Mouse (Mus musculus) layer of hippocampus, adult 8-10 months (tissue): Measurements from ENCODE around the gene Raet1d. TPM values are rescaled to one million over a fixed set of nuclear protein-coding genes. Genes with fewer than 3 reads are reported as not detected.
A peak's percentile ranks its signal among the peaks of the same experiment; 100 is the strongest.
"Not testable (repeated sequence)": the region's sequence is repeated elsewhere in the genome, so short reads cannot be mapped to it uniquely, and the experiment has no call there.

Experiments used
- DNase-seq, 2 experiments: peaks; one replicate each; pipeline ENCODE4 v3.0.0; 2022; ENCODE audit warnings: low spot score in 2 of 2
- total RNA-seq, 4 experiments: library from RNA; stranded (reverse); gene quantifications; 2 replicates each; pipeline ENCODE4 v1.2.4; 2022

The Raet1d gene
- not detected for total RNA-seq

DNA sequence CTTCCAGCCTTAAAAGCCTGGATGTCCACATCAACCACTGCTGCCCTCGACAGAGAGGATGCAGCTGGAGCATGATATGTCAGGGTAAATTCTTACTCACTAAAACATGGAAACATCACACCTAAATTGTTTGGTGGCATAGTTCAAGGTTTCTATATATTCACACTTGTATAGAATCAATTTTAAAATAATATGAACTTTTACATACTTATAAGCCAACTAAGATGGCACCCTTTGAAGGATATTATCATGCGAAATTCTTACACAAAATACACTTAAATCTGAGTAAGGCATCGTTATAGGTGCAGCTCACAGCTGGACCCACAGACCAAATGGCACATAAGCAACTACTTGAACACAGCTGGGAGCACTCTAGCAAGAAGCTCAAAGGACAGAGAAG lies at the start of gene Raet1d:
Gene Raet1d (plus strand): TSS at position 301 of the 400 bp plus-strand sequence.
- not testable (repeated sequence) for DNase-seq

DNA sequence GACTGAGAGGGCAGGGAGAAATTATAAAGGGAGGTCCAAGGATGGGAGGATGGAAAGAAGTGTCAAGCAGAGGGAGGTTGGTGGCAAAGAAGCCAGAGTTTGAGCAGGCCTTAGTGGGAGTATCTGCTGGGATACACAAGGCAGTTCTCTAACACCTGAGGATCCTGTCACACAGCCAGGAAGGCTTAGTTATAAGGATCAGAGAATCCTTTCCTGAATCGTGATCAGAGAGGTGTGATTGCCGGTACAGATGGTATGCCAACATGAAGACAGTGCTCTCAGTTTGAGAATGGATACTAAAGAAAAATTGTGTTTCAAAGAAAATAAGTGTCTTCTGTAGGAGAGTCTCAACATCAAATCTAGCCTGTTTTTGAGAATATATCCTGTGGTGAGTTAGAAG lies 37.5 kb upstream of the Raet1d start:
- no peak for DNase-seq

DNA sequence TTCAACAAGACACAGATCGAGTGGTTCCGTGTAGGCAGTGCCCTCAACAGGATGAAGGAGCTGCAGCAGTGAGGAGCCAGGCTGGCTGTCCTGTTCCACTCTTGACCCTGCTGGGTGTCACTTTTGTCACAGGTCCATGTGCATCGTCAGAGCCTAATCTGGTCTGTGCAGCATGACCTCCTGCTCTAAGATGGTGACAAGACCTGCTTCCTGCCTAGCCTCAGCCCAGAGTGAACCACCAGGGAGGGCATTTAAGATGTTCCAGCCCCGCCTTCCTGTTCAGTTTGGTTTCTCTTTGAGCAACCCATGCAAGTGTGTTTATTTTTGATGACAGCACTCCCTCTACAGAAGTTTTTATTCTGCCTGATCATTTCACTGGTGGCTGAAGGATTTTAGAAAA lies 14.6 kb upstream of the Raet1d start:
- DNase-seq, result not testable (repeated sequence)

DNA sequence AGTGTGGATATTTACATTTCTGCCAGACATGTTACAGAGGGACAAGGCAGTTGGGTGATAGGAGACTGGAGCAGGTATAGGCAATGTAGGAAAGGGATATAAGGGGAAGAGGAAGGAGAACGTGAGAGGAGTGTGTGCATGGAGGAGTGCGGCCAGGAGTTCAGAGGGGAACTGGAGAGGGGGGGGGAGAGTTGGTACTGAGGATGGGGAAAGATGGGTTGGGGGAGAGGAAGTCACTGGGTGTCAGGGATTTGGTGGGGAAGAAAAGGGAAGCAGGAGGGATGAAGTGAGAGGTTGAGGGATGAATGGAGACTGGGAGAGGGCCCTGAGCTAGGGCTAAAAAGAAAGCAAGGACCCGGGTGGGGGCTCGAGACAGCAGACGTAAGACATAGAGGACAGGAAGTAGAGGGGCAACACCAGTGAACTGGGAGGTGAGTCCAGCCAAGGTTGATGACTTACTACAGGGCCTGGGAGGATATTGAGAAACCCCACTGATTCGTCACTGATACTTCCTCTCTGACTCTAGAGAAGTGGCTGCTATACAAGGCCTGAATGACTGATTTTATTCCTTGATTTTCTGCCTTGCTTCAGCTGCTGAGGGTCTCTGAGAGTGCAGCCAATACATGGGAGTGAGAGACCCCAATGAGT lies 6.7 kb upstream of the Raet1d start:
- not testable (repeated sequence) for DNase-seq

DNA sequence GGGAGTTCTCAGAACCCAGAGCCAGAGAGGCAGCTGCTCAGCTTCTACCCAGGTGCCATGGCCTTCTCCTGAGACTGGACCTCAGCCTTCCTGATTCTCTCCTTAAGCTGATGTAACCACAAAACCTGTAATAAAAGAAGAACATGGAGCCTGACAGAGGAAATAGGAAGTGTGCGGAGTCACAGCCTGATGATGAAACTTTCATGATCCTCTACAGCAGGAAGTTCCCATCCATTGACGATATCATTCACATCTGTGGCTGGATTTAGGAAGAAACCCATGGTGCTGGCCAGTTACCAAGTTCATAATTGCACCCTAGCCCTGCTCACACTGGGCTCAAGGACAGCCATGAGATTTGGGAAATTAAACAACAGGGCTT lies 6.2 kb upstream of the Raet1d start:
- DNase-seq, result not testable (repeated sequence)

DNA sequence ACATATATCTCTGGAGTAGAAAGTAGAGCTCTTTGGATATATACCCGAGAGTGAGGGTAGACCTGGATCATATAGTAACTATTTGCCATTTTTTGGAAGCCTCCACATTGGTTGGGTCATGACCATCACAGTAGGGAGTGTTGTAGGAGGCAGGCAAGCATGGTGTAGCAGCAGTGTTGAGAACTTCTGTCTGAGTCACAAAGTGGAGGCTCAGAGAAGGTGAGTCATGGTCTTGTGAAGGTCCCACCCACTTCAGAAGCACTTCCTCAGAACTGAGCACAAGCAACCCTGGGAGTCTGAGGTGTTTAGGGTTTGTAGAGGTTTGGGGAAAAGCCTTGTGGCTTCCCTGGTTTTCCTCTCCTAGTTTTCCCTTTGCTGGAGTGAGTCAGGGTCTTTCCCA lies 3.0 kb upstream of the Raet1d start:
- DNase-seq, result not testable (repeated sequence)

DNA sequence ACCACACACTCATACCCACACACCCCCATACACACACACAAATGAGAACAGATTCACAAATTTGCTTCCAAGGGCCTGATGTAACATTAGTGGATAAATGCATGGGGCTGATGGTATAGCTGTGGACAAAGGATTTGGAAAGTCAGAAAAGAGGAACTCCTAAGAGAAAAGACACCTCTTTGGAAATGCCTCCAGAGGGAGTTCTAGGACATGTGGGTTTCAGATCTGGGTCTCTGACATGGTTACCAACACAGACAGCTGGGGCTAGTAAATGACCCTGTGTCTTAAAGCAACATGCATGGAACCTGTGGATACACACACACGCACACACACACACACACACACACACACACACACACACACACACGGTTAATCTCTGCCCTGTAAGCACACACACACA lies 605 bp downstream of the Raet1d start:
- not testable (repeated sequence) for DNase-seq

DNA sequence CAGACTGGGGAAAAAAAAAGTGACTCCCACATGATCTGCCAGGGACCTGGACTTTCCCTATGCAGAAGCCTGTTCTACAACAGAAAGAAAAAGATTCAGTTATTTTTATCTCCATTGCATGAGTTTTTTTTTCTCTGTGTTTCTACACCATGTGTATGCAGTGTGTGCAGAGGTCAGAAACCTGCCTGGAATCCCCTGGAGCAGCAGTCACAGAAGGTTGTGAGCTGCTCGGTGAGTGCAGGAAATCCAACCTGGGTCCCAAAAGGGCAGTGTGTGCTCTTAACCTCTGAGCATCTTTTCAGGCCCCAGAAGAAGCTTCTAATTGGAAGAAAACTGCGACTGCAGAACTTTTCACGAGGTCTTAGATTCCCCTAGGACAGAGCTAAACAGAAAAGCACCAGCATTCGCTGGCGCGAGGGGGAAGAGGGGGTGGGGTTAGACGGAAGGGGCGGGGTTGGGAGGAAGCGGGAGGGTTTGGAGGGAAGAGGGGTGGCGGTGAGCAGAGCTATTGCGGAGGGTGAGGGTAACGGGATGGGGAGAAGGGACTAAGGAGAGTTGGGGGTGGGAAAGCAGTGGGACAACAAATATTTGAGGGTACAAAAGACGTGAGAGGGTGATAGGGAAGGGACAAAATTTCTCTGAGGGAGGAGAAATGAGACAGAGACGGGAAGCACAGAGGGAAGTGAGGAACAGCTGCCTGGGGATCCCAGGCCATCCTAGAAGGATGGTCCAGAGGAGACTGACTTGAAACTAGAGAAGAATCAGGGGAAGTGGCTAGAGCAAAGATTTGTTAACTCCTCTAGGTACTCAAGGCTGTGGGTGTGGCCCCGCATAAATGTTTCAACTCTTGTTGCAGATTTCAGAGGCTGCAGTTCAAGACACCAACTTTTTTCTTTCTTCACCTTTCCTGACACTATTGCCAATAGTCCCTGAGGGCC lies 1.3 kb downstream of the Raet1d start:
- DNase-seq, result not testable (repeated sequence)

DNA sequence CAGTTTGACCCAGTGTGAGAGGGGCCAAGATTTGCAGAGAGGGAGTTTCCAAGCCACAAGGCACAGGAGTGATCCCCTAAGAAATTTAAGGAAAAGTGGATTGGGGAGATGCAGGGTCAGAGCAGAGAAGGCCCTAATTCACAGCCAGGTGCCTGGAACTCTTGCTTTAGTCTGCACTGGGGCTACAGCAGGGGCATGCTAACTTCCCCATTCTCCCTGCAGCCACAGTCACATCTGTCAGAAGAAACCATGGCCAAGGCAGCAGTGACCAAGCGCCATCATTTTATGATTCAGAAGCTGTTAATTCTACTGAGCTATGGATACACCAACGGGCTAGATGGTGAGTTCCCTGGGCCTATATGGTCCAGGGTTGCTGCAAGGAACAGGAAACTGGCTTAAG lies 2.1 kb downstream of the Raet1d start:
- DNase-seq, result not testable (repeated sequence)

DNA sequence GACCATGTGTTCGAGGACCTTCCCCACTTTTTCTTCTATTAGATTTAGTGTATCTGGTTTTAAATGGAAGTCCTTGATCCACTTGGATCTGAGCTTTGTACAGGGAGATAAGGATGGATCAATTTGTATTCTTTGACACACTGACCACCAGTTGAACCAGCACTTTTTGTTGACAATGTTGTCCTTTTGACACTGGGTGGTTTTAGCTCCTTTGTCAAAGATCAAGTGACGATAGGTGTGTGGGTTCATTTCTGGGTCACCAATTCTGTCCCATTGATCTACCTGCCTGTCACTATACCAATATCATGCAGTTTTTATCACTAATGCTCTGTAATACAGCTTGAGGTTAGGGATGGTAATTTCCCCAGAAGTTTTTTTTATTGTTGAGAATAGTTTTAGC lies 4.6 kb downstream of the Raet1d start:
- not testable (repeated sequence) for DNase-seq

DNA sequence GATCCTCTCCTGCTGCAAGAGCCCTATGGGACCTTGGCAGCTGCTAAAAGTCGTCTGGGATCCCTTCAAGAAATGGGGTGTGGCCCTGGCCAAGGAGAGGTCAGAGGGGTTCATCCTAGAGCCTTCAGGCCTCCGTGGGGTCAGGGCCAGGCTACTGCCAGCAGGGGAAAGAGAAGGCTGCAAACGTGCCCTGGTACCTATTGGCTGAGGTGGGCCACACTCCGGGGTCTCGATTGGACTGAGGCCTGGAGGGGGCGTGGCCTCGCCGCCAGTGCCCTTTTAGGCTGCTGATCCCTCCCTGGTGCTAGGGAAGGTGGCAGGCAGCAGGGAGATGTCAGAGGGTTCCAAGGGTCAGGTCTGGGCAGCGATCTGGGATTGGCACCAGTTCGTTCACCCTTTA lies 20.9 kb downstream of the Raet1d start:
- DNase-seq, result not testable (repeated sequence)

DNA sequence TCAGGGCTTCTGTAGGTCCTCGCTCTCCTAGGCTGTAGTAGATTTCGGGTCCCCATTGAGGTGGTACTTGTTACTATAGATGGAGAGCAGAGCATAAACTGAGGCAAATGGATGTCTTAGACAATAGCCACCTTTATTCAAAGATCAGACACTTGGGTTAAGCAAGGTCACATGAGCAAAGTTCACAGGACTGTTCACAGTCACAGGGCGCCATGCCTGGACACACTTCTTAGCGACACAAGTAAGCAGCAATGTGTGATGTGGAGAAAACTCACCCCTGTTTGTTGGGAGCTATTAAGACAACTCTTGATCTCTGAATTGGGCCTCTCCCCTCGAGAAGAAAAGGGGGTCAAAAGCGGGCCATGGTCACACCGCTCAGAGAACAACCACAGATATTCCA lies 29.8 kb downstream of the Raet1d start:
- DNase-seq, result not testable (repeated sequence)

DNA sequence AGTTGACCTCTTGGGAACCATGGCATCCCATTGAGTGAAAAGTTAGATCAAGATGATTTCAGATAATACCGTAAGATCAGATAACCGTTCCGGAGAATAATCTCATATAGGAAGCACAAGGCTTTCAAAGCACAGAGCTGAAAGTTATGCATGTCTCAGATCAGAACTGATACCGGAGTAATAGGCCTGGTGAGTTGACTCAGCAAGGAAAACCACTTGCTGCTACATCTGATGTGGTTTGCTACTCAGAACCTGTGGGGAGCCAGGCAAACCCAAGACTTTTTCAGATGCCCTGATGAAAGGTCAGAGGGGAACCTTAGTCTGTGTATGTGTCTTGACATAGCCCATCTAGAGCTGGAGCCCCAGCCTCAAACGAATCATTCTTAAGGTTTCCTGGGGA lies 31.3 kb downstream of the Raet1d start:
- DNase-seq, result not testable (repeated sequence)

DNA sequence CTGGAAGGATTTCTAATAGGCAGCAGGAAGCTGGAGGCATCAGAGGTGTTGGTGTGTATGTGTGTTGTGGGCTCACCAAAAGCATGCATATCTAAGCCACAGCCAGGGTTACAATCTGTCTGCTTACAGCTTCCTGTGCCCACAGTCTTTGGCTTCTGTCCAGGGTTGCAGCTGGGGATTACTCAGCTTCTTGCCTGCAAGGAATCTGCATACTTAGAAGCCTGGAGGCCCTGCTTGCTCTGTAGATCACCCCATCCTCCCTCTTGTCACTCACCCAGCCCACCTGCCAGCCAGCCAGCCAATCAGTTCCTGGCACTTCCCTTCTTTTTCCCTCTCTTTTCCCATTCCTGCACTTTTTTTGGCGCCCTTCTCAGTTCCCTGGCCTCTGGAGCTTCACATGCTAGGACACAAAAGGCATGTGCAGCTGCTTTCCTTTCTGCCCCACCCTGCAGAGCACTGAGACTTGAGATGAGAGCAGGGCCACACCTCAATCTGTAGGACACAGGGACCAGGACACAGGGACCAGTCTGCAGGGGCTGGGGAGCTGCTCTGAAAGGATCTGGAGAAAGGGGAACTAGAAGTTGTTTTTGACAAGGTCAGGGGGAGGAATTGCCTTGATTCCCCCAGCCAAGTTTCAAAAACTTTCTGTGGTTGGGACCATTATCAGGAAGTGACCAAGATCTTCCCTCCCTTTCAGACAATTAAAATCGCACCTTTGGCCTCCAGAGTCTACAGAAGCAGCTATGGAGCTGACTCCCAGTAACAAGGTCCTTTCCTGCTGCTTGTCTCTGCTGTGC lies 32.9 kb downstream of the Raet1d start:
- DNase-seq, result peak in 1 of 2 experiments; percentile 3

DNA sequence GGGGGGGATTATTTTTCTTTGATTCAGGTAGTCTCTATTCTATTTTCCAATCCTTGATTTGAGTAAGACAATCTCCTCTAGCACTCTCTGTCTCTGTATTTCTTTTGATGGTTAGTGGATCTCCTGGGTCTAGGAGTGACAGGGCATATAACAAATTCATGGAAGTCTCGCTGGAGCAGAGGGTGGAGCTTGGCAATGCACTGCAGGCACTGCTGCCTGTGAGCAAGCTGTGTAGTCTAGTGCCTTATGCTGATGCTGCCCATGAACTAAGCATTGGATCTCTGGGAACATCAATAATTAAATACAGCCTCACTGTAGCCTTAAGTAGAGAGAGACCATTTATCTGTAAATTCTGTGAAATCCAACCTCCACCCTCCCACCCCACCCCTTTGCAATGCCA lies 36.3 kb downstream of the Raet1d start:
- not testable (repeated sequence) for DNase-seq

DNA sequence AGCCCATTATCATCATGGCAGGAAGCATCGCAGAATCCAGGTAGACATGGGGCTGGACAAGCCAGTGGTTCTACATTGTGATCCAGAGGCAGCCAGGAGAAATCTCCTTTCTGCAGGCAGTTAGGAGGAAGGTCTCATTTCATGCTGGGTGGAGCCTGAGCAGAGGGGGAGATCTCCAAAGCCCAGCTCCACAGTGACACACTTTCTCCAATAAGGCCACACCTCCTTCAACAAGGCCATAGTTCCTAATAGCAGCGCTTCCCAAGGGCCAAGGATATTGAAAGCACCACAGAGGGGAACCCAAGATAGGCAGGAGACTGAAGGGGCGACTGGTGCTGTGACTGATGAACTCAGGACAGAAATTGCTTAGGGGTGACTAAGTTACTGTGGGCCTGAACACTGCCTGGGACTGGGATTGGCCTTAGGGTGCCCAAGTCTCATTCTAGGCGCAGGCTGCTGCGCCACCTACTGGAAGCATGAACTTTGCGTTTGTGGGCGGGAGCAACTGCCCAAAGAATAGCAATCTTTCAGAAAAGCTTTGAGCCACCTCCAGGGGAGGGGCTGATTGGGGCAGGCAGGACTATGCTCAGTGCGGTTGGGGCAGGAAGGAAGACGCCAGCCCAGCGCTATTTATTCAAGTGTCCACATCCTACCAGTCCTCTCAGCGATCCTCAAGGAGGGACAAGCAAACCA lies 42.0 kb downstream of the Raet1d start:
- peak in 1 of 2 experiments; percentile 23 for DNase-seq

DNA sequence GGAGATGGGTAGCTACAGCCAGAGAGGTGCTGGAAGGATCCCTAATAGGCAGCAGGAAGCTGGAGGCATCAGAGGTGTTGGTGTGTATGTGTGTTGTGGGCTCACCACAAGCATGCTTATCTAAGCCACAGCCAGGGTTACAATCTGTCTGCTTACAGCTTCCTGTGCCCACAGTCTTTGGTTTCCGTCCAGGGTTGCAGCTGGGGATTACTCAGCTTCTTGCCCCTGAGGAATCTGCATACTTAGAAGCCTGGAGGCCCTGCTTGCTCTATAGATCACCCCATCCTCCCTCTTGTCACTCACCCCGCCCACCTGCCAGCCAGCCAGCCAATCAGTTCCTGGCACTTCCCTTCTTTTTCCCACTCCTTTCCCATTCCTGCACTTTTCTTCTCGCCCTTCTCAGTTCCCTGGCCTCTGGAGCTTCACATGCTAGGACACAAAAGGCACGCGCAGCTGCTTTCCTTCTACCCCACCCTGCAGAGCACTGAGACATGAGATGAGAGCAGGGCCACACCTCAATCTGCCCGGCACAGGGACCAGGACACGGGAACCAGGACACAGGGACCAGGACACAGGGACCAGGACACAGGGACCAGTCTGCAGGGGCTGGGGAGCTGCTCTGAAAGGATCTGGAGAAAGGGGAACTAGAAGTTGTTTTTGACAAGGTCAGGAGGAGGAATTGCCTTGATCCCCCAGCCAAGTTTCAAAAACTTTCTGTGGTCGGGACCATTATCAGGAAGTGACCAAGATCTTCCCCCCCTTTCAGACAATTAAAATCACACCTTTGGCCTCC lies 53.5 kb downstream of the Raet1d start:
- peak; percentile 5 for DNase-seq
